Mouse (Mus musculus): ENCODE data around the gene Kirrel.

DNA sequence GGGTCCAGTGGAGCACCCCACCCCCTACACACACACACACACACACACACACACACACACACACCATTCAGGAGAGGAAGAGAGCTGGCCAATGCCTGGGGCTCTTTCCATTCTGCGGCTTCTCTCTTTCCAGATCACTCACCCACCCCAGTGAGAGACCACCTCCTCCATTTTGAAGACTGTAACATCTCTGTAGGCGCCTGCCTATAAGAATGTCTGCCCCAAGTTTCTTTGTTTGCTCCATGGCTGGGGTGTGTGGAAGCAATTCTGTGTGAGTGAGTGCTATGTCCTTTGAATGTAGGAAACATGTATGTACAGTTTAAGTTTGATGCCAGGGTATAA is 1.5 kb downstream of the Kirrel start:
- TF ChIP-seq MXI1 (IDR thresholded peaks at IDR 0.05; ENCODE audit: low read depth, low read length) (no peak), ZKSCAN1 (IDR thresholded peaks at IDR 0.05; ENCODE audit: low read depth, low read length) (no peak), TAL1 (IDR thresholded peaks at IDR 0.05; ENCODE audit: low read length) (no peak), CHD2 (IDR thresholded peaks at IDR 0.05; ENCODE audit: low read length) (no peak), POLR2A (IDR thresholded peaks at IDR 0.05; ENCODE audit: control insufficient read depth in 1 of 2, insufficient read depth in 1 of 2, low read depth in 1 of 2, low read length in 2 of 2, poor library complexity in 1 of 2) (no peak), USF1 (IDR thresholded peaks at IDR 0.05; ENCODE audit: low read depth, low read length) (no peak), RAD21 (IDR thresholded peaks at IDR 0.05; ENCODE audit: low read depth, low read length) (no peak), MAX (IDR thresholded peaks at IDR 0.05; ENCODE audit: low read length) (no peak)

Data from MEL (cell line).